Mouse (Mus musculus): ENCODE measurements around the gene Pip5k1b.

Pip5k1b gene

DNA sequence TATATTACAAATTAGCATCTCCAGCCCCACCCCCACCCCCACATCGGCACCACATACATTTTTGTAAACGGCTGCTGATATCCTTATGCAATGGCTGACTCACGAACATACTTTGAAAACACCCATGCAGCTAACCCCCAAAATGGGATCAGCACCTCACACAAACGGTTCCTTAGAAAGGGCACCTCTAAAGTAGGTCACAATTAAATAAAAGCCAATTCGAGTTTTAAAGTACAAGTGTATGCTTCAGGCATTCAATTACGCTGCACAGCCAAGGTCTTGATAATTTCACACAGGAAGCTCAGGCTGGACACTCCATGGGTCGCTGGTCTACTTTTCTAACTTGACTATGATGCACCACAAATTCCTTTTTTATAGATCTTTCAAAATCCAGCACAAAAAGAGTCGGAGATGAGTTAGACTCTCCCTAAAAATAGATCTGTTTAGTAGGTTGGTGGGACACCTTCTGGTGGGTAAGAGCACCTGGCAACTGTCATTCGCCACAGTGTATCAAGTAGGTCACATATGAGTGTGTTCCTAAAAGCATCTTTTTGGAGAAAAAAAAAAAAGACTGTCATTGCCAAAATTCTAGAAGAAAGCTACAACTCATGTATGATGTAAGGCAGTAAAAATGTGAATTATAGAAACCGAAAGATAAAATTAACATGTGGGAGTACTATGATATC is 52.8 kb downstream of the Pip5k1b start:
- POLR2A ChIA-PET = interaction anchor here in 2 of 4 experiments (0.6 to 4.2 kb wide), 6 partner anchors 11 to 371 kb away, joined by 3 to 23 read pairs (median 6); partner anchors contain the start of gene Fam122a (in 1 of the 2)
- CTCF ChIA-PET = interaction anchor here in 3 of 4 experiments (0.6 to 1.4 kb wide), 3 partner anchors 11 to 531 kb away, joined by 3 to 5 read pairs (median 3); no protein-coding TSS in a partner anchor

DNA sequence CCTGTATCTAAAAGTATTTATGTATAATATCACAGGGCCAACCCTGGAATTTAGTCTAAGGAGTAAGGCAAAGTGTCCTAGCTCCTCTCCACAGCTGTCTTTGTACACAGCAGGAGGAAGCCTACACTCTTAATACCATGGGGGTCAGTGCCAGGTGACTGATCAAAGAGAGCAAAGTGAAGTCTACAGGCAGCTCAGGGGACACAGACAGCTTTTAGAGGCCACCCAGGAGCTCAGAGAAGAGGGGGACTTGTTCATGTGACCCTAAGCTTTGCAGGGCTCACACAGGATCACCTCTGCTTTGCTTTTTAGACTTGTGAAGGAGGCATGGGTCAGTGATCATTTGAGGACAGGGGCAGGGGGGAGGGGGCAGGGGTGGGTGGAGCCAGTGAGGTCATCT is 54.1 kb downstream of the Pip5k1b start:
- POLR2A ChIA-PET = interaction anchor here in 3 of 4 experiments (0.6 to 4.2 kb wide), 10 partner anchors 9 to 382 kb away, joined by 3 to 23 read pairs (median 4); partner anchors contain the start of gene Fam122a (in 3 of the 3)
- CTCF ChIA-PET = interaction anchor here in 2 of 4 experiments (0.6 to 1.4 kb wide), 4 partner anchors 10 to 200 kb away, joined by 3 to 5 read pairs (median 4); no protein-coding TSS in a partner anchor

DNA sequence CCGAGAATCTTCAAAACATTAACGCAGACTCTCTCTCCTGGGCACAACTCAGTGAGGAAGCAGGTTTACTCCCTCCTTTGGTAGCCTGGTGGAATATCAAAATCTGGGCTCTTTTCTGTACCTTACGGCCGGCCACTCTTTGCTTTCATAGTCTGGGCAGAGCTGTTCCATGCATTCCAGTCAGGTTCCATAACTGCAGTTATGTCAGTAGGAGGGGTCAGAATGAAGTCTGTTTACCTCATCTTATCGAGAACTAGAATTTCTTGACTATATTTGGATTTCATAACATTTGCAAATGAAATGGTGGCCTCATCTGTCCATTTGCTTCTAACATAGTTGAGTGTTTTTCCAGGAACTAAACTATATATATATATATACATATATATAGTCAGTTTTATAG is 55.2 kb downstream of the Pip5k1b start:
- ChIA-PET POLR2A (interaction anchor here in 2 of 4 experiments (1.3 to 4.2 kb wide), 2 partner anchors 9 to 18 kb away, joined by 4 to 23 read pairs; no protein-coding TSS in a partner anchor), CTCF (no interaction called here)

DNA sequence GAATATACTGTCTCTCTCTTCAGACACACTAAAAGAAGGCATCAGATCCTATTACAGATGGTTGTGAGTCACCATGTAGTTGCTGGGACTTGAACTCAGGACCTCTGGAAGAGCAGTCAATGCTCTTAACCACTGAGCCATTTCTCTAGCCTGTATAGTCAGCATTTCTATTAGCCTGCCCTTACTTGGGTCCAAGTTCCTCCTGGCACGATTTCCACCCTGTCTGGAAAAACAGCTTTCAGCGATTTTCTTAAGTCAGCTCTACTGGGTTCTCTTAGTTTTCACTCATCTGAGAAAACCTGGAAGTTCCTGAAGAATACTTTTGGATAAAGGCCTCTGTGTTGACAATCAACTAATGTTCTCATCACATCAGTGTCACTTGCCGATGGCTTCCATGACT is 56.4 kb downstream of the Pip5k1b start:
- CTCF ChIA-PET = no interaction called here
- POLR2A ChIA-PET = interaction anchor here in 1 of 4 experiments (0.6 kb wide), 1 partner anchor 310 kb away, joined by 3 read pairs; no protein-coding TSS in a partner anchor

DNA sequence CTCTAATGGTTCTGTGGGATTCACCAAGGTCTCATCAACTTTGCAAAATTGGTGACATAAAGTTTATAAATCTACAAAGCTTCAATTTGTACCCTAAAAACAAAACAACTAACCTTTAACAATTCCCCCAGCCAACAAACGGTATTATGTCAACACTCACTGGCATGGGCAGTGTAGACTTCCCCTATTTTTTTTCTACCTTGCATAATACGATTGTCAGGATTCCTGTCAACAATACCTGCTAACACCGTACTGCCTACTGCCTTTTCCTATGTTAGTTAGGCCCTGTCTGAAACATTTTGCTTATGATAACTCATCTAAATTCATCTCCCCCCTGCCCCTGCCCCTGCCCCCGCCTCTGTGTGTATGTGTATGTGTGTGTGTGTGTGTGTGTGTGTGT is 61.8 kb downstream of the Pip5k1b start:
- ChIA-PET POLR2A (interaction anchor here in 3 of 4 experiments (0.5 to 5.6 kb wide), 11 partner anchors 10 to 1419 kb away, joined by 3 to 29 read pairs (median 4); partner anchors contain the start of gene Fam122a (in 2 of the 3)), CTCF (interaction anchor here in 1 of 4 experiments (1.8 kb wide), 1 partner anchor 42 kb away, joined by 4 read pairs; no protein-coding TSS in a partner anchor)

DNA sequence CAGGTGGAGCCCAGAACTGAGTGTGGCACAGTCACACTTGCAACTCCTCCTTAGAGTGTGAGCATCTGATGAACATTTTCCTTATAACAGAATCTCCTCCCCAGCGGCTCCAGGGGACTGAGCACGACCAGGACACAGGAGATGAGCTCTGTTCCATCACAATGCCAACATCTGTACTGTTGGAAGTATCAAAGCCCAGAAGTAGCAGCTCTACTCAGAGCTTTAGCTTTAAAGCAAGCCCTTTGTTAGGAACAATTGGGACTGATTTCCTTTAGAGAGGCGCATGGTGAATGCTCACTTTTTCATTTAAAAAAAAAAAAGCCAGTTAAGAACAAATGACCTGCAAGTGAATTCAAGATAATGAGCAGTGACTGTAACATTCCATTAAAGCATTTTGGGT is 63.8 kb downstream of the Pip5k1b start:
- POLR2A ChIA-PET = interaction anchor here (0.6 to 5.6 kb wide), 30 partner anchors 8 to 1397 kb away, joined by 3 to 29 read pairs (median 3); partner anchors contain the start of gene Fam122a (in 2 of the 4)
- CTCF ChIA-PET = interaction anchor here in 3 of 4 experiments (0.7 to 1.7 kb wide), 4 partner anchors 10 to 190 kb away, joined by 3 to 5 read pairs (median 4); no protein-coding TSS in a partner anchor

DNA sequence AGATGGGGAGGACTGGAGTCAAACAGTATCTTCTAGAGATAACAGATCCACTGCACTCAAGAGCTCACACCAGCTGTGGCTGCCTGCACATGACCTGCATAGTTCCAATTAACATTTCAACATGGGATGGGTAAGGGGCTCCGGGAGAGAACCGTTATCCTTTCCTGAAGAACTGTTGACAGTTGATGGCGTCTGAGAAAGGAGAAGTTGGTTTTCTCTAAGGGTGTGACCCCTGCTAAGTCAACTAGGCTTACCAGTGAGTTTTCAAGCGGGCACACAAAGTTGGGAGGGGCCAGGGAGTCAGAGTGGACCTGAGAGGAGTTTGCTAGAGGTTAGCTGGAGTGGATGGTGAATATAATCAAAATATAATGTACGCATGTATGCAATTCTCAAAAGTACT is 65.4 kb downstream of the Pip5k1b start:
- ChIA-PET POLR2A (interaction anchor here in 3 of 4 experiments (0.6 to 5.6 kb wide), 5 partner anchors 12 to 81 kb away, joined by 3 to 29 read pairs (median 4); partner anchors contain the start of gene Fam122a (in 3 of the 3)), CTCF (interaction anchor here in 1 of 4 experiments (0.6 kb wide), 1 partner anchor 388 kb away, joined by 3 read pairs; no protein-coding TSS in a partner anchor)

DNA sequence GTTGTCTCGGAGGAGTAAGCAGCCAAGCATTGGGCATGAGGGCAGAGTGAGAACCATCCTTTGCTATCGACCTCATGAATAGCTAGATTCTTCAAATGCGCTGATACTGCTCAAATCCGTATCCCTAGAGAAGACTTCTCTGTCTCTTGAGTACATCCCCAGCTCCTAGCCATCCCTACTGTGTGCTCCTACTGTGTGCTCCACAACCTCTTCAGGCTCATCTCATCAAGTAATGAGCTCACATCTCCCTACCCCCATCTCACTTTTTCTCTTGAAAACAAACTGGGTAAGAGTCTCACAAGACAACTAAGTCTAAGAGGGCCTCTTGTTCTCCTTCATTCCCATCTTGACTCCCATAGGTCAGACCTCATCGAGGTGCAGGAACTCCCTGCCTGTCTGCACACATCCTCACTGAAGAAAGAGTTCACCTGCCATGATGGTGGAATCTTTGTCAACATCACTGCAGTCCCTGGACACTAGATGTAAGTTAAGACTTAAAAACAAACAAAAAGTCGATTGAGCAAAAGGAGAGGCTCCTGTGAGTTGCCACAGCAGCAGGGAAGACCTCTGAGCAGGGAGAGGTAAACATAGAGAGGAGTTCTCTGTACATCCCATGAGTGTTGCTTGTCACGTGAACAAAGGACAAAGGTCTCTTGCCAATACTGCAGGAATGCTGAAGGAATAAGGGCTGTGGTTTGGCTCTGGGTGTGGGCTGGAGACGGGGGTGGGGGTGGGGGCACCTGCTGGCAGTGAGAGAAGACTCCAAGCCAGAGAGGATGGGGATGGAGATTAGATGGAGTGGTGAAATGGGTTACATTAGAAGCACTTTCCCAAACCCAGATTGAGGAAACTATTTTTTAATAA is 69.0 kb downstream of the Pip5k1b start:
- ChIA-PET CTCF (interaction anchor here in 1 of 4 experiments (0.6 kb wide), 2 partner anchors 388 to 888 kb away, joined by 3 to 6 read pairs; no protein-coding TSS in a partner anchor), POLR2A (interaction anchor here in 3 of 4 experiments (1.2 to 3.0 kb wide), 4 partner anchors 9 to 70 kb away, joined by 3 to 8 read pairs (median 4); partner anchors contain the start of gene Fam122a (in 3 of the 3))

DNA sequence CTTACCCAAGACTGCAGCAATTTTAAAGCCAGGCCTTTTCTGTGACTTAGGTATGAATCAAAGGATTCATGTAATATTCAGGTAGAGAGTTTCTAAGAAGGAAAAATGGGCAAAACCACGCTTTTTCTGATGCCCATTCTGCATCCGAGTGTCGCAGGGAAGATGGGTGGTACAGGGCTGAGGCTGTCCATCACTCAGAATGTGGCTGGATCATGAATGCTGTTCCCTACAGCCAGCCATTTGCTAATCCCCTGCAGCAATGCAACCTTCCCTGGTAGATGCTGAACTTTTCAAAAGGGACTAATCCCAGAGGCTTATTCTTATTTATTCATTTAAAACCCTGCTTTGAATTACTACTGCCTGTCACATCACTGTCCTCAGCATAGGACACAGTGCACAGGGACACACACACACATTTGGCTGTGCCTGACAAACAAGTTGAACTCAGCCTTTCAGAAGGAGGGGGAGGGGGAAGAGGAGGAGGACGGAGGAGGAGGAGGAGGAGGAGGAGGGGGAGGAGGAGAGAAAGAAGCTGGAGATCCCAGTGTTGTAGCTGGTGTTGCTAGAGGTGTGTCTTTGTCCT is 71.0 kb downstream of the Pip5k1b start:
- ChIA-PET CTCF (no interaction called here), POLR2A (interaction anchor here in 2 of 4 experiments (1.2 to 3.0 kb wide), 5 partner anchors 7 to 64 kb away, joined by 3 to 8 read pairs (median 4); partner anchors contain the start of gene Fam122a (in 1 of the 2))

DNA sequence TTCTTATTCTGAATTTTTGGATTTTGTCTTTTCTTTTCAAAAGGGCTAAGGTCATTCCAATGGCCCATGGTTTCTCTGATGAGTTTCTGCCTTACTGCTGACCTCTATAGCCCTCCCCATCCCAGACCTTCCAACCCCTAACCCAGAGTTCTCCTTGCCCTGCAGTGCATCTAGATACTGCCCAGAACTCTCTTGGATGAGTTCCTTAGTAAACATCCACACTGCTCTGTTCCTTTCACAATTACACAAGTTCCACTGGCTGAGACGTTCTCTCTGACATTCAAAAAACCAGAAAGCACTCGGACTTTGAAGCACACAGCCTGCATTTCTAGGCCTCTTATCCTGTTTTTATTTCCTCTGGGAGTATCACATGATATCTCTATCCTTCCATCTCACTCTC is 74.8 kb downstream of the Pip5k1b start:
- CTCF ChIA-PET = no interaction called here
- POLR2A ChIA-PET = interaction anchor here in 1 of 4 experiments (1.0 kb wide), 1 partner anchor 12 kb away, joined by 3 read pairs; no protein-coding TSS in a partner anchor

DNA sequence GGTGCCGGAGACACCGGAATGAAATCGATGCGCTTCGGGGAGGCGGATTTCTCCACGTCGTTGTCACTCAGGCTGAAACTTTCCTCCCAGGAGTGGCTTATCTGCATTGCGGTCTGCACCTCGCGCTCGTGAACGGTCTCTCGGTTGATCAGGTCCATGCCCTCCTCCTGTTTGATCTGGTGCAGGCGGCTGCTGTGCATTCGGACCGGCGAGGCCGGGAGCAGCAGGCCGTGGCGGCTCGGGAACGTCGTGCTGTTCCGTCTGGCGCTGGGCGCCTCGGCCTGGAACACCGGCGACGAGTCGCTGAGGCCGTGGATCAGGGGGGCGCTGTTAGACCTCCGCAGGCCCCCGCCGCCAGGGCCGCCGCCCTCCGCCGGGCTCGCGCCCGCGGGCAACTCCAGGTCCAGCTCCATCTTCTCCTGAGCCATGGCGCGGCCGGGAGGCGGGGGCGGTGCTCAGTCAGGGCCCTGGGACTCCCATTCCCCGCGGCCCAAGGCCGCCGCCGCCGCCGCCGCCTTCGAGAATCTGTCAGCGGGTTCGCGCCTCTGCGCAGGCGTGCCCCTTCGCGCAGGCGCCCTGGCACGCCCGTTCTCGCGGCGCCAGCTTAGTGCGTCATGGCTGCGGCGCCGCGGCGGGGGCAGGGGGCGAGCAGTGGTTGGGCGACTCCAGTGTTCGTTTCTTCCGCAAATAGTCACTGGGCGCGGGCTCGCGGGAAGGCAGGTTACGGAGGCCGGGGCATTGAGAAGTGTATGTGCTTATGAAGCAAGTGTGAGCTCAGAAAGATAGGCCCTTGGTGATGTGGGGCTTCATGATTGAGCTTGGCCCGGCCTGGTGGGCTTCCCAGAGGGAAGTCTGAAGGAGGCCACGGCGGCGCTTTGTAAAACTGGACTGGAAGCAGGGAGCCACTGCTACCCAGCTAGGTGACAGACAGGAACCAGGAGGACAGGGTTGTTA is 78.5 kb downstream of the Pip5k1b start, which contains the start of gene Fam122a:
Gene Fam122a, minus strand, starts transcription at position 428 of the 954 bp plus-strand sequence.
- ChIA-PET CTCF (interaction anchor here in 1 of 4 experiments (0.6 kb wide), 1 partner anchor 16 kb away, joined by 9 read pairs; no protein-coding TSS in a partner anchor), POLR2A (interaction anchor here (0.6 to 2.4 kb wide), 52 partner anchors 9 to 1057 kb away, joined by 3 to 29 read pairs (median 4); partner anchors contain the start of gene Fxn (in 2 of the 4))

DNA sequence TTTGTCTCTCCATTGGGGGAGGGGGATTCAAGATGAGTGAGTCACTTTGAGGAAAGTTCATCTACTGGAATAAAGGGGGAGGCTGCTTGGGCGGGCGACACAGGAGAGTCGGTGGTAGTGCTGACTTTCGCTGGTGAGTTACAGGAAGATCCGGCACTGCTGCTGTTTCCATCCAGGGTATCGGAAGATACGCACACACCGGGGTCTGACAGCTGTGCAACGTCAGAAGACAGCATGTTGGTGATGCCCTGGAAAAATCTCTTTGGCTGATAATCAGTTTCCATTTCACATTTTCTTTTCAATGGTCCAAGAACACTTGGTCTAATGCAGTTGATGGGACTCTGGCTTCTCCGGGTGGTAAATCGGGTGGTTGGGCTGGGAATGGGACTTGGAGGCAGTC is 79.2 kb downstream of the Pip5k1b start:
- ChIA-PET CTCF (no interaction called here), POLR2A (interaction anchor here (0.7 to 2.0 kb wide), 26 partner anchors 8 to 255 kb away, joined by 3 to 18 read pairs (median 4); partner anchors contain the start of gene Fxn (in 1 of the 4))

DNA sequence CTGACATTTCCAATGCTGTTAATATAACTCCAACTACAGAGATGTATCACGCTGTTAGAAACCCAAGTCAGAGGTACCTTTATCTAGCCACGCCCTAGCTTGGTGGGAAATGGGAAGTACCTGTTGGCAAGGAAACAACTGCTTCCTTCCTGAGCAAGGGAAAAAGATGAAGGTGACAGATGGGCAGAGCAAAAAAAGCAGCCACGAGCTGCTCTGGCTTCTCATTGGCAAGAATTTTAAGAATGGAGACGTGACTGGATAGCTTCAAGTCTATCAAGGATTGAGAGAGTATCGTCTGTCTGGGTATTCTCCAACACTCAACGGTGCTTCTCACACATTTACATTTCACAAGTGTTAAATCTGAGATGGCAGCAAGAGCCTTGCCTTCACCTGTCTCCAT is 80.4 kb downstream of the Pip5k1b start:
- ChIA-PET CTCF (interaction anchor here in 1 of 4 experiments (0.6 kb wide), 1 partner anchor 27 kb away, joined by 4 read pairs; no protein-coding TSS in a partner anchor), POLR2A (interaction anchor here in 2 of 4 experiments (0.6 to 1.2 kb wide), 5 partner anchors 17 to 270 kb away, joined by 3 read pairs; no protein-coding TSS in a partner anchor)

DNA sequence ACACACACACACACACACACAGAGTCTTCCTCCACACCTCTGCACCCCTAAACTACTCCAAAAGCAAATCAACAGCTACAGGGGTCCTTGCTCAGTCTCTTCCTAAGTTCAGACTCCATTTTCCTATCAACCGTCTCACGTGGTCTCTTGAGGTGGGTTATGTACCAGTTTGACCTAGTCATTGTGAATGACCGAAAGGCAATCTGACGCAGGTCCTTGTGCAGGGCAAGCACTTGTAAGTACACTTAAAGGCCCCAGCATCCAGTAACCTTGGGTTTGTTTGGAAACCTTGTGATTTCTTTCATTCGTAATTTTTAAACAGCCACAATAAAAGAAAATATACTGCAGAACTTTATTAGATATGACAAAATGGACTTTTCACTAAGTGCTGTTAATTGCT is 83.2 kb downstream of the Pip5k1b start:
- ChIA-PET POLR2A (interaction anchor here in 3 of 4 experiments (0.7 to 2.1 kb wide), 3 partner anchors 12 to 927 kb away, joined by 3 to 6 read pairs (median 4); no protein-coding TSS in a partner anchor), CTCF (interaction anchor here in 1 of 4 experiments (0.6 kb wide), 1 partner anchor 19 kb away, joined by 3 read pairs; no protein-coding TSS in a partner anchor)

DNA sequence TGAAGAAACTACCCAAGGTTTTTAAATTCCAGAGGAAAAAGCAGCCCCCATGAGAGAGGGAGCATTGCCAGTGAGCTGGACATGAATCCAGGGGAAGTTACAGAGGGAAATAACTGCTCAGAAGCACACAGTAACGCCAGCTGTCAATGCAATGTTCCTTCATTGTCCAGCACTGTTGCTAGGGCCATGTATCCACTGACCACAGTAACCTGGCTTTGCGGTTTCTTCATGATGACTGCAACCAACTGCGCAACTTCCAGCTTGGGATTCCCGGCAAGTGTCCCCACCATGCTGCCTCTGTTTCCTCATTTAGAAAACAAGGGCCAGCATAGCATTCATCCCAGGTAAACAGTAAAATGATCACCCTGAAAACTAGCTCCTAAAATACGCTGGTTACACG is 84.1 kb downstream of the Pip5k1b start:
- CTCF ChIA-PET = no interaction called here
- POLR2A ChIA-PET = interaction anchor here in 3 of 4 experiments (0.7 to 2.1 kb wide), 3 partner anchors 11 to 928 kb away, joined by 3 to 6 read pairs (median 4); no protein-coding TSS in a partner anchor

DNA sequence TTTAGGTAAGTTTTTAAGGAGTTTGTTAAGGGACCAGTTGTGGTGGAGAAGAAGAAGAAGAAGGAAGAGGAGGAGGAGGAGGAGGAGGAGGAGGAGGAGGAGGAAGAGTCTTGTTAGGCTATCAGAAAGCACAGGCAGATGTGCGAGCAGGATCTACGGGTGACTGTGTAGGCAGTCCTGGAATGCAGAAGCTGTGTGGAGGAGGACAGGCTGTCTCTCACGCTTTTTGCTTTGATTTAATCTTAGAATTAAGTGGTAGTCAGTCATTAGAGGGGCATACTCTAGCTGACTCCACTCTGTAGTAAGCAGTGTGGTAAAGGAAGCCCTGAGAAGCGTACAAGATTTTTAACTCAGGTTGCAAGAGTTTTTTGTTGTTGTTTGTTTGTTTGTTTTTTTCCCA is 86.5 kb downstream of the Pip5k1b start:
- POLR2A ChIA-PET = interaction anchor here in 3 of 4 experiments (0.5 to 1.9 kb wide), 5 partner anchors 8 to 117 kb away, joined by 3 to 6 read pairs (median 3); partner anchors contain the start of gene Fam122a (in 1 of the 3)
- CTCF ChIA-PET = no interaction called here

All from embryonic stem cell, embryonic (primary cell).